Mouse (Mus musculus): ENCODE measurements around the gene Trem1.

DNA sequence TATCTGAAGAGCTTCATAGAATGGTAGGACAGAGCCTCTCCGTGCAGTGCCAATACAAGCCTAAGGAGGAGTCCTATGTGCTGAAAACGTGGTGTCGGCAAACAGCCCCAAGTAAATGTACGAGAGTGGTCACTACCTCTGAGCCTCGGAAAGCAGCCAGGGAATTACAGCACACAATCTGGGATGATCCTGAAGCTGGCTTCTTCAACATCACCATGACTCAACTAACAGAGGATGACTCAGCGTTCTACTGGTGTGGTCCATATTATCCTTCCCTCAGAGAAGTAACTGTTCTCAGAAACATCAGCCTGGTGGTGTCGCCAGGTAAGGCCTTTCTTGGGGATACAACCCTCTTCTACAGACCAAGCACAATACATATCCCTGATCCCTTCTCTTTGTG lies 32.1 kb downstream of the Trem1 start:
- TF ChIP-seq CTCF (IDR thresholded peaks at IDR 0.05; ENCODE audit: low read depth) = no peak
- no peak for TF ChIP-seq EP300 (IDR thresholded peaks at IDR 0.05; ENCODE audit: low read depth)
